Mouse (Mus musculus): ENCODE results near the gene Ptov1.

DNA sequence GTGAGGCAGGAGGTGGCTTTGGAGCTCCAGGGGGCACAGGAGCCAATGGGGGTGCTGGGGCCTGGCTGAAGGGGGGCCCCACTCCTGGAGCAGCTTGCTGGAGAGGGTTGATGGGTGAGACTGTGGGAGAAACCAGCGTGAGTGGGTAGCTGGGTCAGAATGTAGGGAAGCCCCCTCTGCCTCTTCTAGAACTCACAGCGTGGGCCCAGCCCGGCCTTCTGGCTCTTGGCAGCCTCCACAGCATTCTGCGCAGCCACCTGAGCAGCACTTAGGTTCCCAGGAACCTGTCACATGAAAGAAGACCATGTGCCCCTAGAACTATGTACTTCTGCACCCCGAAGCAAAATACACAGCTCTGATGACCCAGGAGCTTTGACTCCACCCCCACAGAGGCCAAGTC lies 15.0 kb upstream of the Ptov1 start:
- no peak for TF ChIP-seq CTCF (IDR thresholded peaks at IDR 0.05; ENCODE audit: low read depth)
- no peak for TF ChIP-seq EP300 (IDR thresholded peaks at IDR 0.05; ENCODE audit: low read depth)
